ENCODE assay signal across 29 mouse cellular contexts in the genomic region with DNA sequence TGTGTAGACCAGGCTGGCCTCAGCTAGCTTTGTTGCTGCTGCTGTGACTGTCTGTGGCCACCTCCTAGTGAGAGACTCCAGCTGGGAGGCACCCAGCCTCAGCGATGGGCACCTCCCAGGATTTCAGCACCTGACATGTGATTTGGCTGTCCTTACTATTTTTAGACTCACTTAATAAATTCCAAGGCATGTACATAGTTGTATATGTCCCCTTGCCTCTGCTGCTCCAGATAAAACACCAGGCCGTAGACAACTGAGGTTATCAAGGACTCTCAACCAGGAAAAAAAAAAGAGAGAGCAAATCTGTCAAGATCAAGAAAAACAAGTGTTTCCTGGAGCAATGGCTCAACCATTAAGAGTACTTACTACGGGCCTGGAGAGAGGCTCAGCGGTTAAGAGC. TPM values are rescaled to one million over a fixed set of nuclear protein-coding genes. Genes with fewer than 3 reads are reported as not detected.
A peak's percentile ranks its signal among the peaks of the same experiment; 100 is the strongest.
DNase-seq lines count a peak whose midpoint lies in the region; ATAC-seq and TF ChIP-seq lines count a peak whose summit lies in the region.
"Had no signal": no experiment of that assay in that cellular context is flagged by ENCODE, and none has a peak within 500 bp of the region (broad histone marks: within the 10 kb centered on the region; RNA-seq: fewer than 3 reads in every experiment).

No protein-coding gene starts in this region.

- H3K27me3 ChIP-seq in heart, embryonic 11.5 days (ENCODE audit: control insufficient read depth, insufficient read depth, low read length) = no peaks in the 10 kb centered on the region
- no peaks in the 10 kb centered on the region for H3K27me3 ChIP-seq in lung, embryonic 15.5 days
- no peaks in the 10 kb centered on the region for H3K27me3 ChIP-seq in heart, postnatal 0 days (ENCODE audit: control insufficient read depth, insufficient read depth, low read length)
- H3K27me3 ChIP-seq in forebrain, embryonic 12.5 days = no peaks in the 10 kb centered on the region
- H3K27me3 ChIP-seq: hindbrain, embryonic 12.5 days; limb, embryonic 13.5 days; liver, embryonic 12.5 days had no signal

- 0 out of 2 replicates have a peak, but pooled peaks have one; percentile 26 for TF ChIP-seq EP300 in heart, postnatal 0 days (IDR thresholded peaks at IDR 0.05; ENCODE audit: low read depth)

- no peak overlapping the region for H3K4me2 ChIP-seq in heart, embryonic 11.5 days
- no peak overlapping the region for H3K4me2 ChIP-seq in lung, embryonic 15.5 days
- H3K4me2 ChIP-seq in heart, postnatal 0 days (ENCODE audit: low read depth, low read length) = no peak overlapping the region
- H3K4me2 ChIP-seq in forebrain, embryonic 12.5 days = no peak overlapping the region
- H3K4me2 ChIP-seq: hindbrain, embryonic 12.5 days; limb, embryonic 13.5 days; liver, embryonic 12.5 days; lung, embryonic 14.5 days had no signal

- no peak for TF ChIP-seq CTCF in heart, postnatal 0 days (IDR thresholded peaks at IDR 0.05; ENCODE audit: low read depth)

- WGBS in heart, embryonic 11.5 days (ENCODE audit: insufficient replicate concordance) = 21% methylated on average over 4 of the region's 4 CpGs
- 36% methylated on average over 4 of the region's 4 CpGs for WGBS in lung, embryonic 15.5 days
- WGBS in heart, postnatal 0 days = 15% methylated on average over 4 of the region's 4 CpGs
- 81% methylated on average over 4 of the region's 4 CpGs for WGBS in forebrain, embryonic 12.5 days

- no peak for DNase-seq in heart, adult 11 months
- DNase-seq in lung, postnatal 10 days = no peak
- peak; percentile 65 for DNase-seq in heart, postnatal 0 days (ENCODE audit: low spot score)
- DNase-seq: adrenal gland, adult 2 months; cerebellum, adult 11 months; cerebellum, adult 9-11 months; forebrain, postnatal 0 days; kidney, adult 2 months; layer of hippocampus, adult 9-11 months; lung, embryonic 14.5 days; midbrain, embryonic 14.5 days had no signal

- no peaks in the 10 kb centered on the region for H3K9me3 ChIP-seq in heart, embryonic 11.5 days (replicated peaks; ENCODE audit: control insufficient read depth, low read length)
- no peaks in the 10 kb centered on the region for H3K9me3 ChIP-seq in lung, embryonic 15.5 days
- H3K9me3 ChIP-seq in heart, postnatal 0 days (replicated peaks; ENCODE audit: control insufficient read depth, low read length) = no peaks in the 10 kb centered on the region
- H3K9me3 ChIP-seq in forebrain, embryonic 12.5 days = no peaks in the 10 kb centered on the region
- H3K9me3 ChIP-seq: embryonic facial prominence, embryonic 10.5 days; hindbrain, embryonic 12.5 days; limb, embryonic 13.5 days; liver, embryonic 12.5 days had no signal

- no peaks in the 10 kb centered on the region; the same call in 1 of the 2 replicates for H3K36me3 ChIP-seq in heart, embryonic 11.5 days (ENCODE audit: control insufficient read depth, insufficient read depth, low read length)
- H3K36me3 ChIP-seq in lung, embryonic 15.5 days = 0 out of 2 replicates have a peak, but pooled peaks cover 4% of the 10 kb centered on the region
- H3K36me3 ChIP-seq in heart, postnatal 0 days (replicated peaks; ENCODE audit: control insufficient read depth, insufficient read depth, low read length) = 0 out of 2 replicates have a peak, but pooled peaks cover 3% of the 10 kb centered on the region
- H3K36me3 ChIP-seq in forebrain, embryonic 12.5 days (replicated peaks) = peaks cover 6% of the 10 kb centered on the region

- H3K9ac ChIP-seq in heart, embryonic 11.5 days (ENCODE audit: low read depth, low read length) = no peak overlapping the region
- no peak overlapping the region for H3K9ac ChIP-seq in lung, embryonic 15.5 days
- H3K9ac ChIP-seq in heart, postnatal 0 days (replicated peaks; ENCODE audit: low read depth, low read length) = no peak overlapping the region
- no peak overlapping the region for H3K9ac ChIP-seq in forebrain, embryonic 12.5 days
- H3K9ac ChIP-seq: forebrain, postnatal 0 days; hindbrain, embryonic 12.5 days; limb, embryonic 13.5 days; liver, embryonic 12.5 days; lung, embryonic 14.5 days had no signal

- no peak; the same call in 1 of the 2 replicates for ATAC-seq in heart, embryonic 11.5 days (replicated peaks; ENCODE audit: insufficient number of reproducible peaks, low FRiP score, low TSS enrichment)
- ATAC-seq in lung, embryonic 15.5 days (ENCODE audit: borderline replicate concordance, extremely low read depth, low FRiP score, low TSS enrichment) = peak; percentile 27; the same call in 1 of the 2 replicates
- peak; percentile 52 for ATAC-seq in heart, postnatal 0 days (ENCODE audit: insufficient read depth, low read depth)
- 0 out of 2 replicates have a peak, but pooled peaks have one; percentile 17 for ATAC-seq in megakaryocyte progenitor cell, adult 5-6 weeks (replicated peaks; ENCODE audit: poor library complexity)
- ATAC-seq in forebrain, embryonic 12.5 days (ENCODE audit: low FRiP score) = no peak
- ATAC-seq: forebrain, postnatal 0 days; liver, embryonic 12.5 days had no signal

- no peak overlapping the region for H3K4me3 ChIP-seq in heart, embryonic 11.5 days (ENCODE audit: low read depth, low read length)
- H3K4me3 ChIP-seq in lung, embryonic 15.5 days = no peak overlapping the region
- no peak overlapping the region for H3K4me3 ChIP-seq in heart, postnatal 0 days (ENCODE audit: low read depth, low read length)
- H3K4me3 ChIP-seq in forebrain, embryonic 12.5 days (replicated peaks) = no peak overlapping the region
- H3K4me3 ChIP-seq: embryonic facial prominence, embryonic 10.5 days; hindbrain, embryonic 12.5 days; limb, embryonic 13.5 days; liver, embryonic 12.5 days had no signal

- H3K27ac ChIP-seq in heart, embryonic 11.5 days (ENCODE audit: low read depth, low read length) = peak overlapping the region; percentile 50; the same call in 1 of the 2 replicates
- H3K27ac ChIP-seq in lung, embryonic 15.5 days = no peak overlapping the region
- H3K27ac ChIP-seq in heart, postnatal 0 days (ENCODE audit: low read depth) = peak overlapping the region; percentile 60
- H3K27ac ChIP-seq in forebrain, embryonic 12.5 days = no peak overlapping the region
- H3K27ac ChIP-seq: embryonic facial prominence, embryonic 10.5 days; hindbrain, embryonic 12.5 days; kidney, postnatal 0 days; limb, embryonic 13.5 days; liver, embryonic 12.5 days had no signal

- peaks cover 13% of the 10 kb centered on the region for H3K4me1 ChIP-seq in heart, embryonic 11.5 days (ENCODE audit: control insufficient read depth, insufficient read depth, low read length)
- 0 out of 2 replicates have a peak, but pooled peaks cover 3% of the 10 kb centered on the region for H3K4me1 ChIP-seq in lung, embryonic 15.5 days
- peaks cover 12% of the 10 kb centered on the region for H3K4me1 ChIP-seq in heart, postnatal 0 days (ENCODE audit: control insufficient read depth, insufficient read depth)
- no peaks in the 10 kb centered on the region for H3K4me1 ChIP-seq in forebrain, embryonic 12.5 days
- H3K4me1 ChIP-seq: hindbrain, embryonic 12.5 days; limb, embryonic 13.5 days had no signal

RNA-seq across cellular contexts. Expression of a gene that starts 17.0 kb away (rescaled TPM):
- polyA plus RNA-seq in heart, embryonic 11.5 days (2014; fragmentation: Nextera tagmentation; extraction: Ambion mirVana) = 39.8 and 45.1 TPM in 2 replicates
- polyA plus RNA-seq in lung, embryonic 15.5 days (2015; fragmentation: Nextera tagmentation; extraction: Ambion mirVana) = 16.7 and 20.4 TPM in 2 replicates
- total RNA-seq in heart, postnatal 0 days (2014; rRNA removed; ENCODE audit: low replicate concordance) = 70.8 and 75.8 TPM in 2 replicates
- 30.0 and 30.8 TPM in 2 replicates for polyA plus RNA-seq in heart, postnatal 0 days (2015; fragmentation: Nextera tagmentation; extraction: Ambion mirVana)
- 82.5 and 95.7 TPM in 2 replicates for total RNA-seq in megakaryocyte progenitor cell, adult 5-6 weeks (2015)
- 49.6 and 52.8 TPM in 2 replicates for total RNA-seq in megakaryocyte progenitor cell, adult 5-6 weeks (2017)
- 17.7 and 20.3 TPM in 2 replicates for polyA plus RNA-seq in forebrain, embryonic 12.5 days (2016; fragmentation: Nextera tagmentation; extraction: Ambion mirVana)

RNA-seq across cellular contexts. Expression of a gene that starts 43.4 kb away (rescaled TPM):
- polyA plus RNA-seq in heart, embryonic 11.5 days (2014; fragmentation: Nextera tagmentation; extraction: Ambion mirVana) = 18.5 and 21.9 TPM in 2 replicates
- polyA plus RNA-seq in lung, embryonic 15.5 days (2015; fragmentation: Nextera tagmentation; extraction: Ambion mirVana) = 25.2 and 26.6 TPM in 2 replicates
- total RNA-seq in heart, postnatal 0 days (2014; rRNA removed; ENCODE audit: low replicate concordance) = 35.3 and 68.3 TPM in 2 replicates
- polyA plus RNA-seq in heart, postnatal 0 days (2015; fragmentation: Nextera tagmentation; extraction: Ambion mirVana) = 5.4 and 6.8 TPM in 2 replicates
- total RNA-seq in megakaryocyte progenitor cell, adult 5-6 weeks (2015) = 14.1 and 14.2 TPM in 2 replicates
- total RNA-seq in megakaryocyte progenitor cell, adult 5-6 weeks (2017) = 21.4 and 22.0 TPM in 2 replicates
- 24.9 and 27.3 TPM in 2 replicates for polyA plus RNA-seq in forebrain, embryonic 12.5 days (2016; fragmentation: Nextera tagmentation; extraction: Ambion mirVana)

RNA-seq across cellular contexts. Expression of a gene that starts 47.1 kb away (rescaled TPM):
- not detected in 2 replicates for polyA plus RNA-seq in heart, embryonic 11.5 days (2014; fragmentation: Nextera tagmentation; extraction: Ambion mirVana)
- polyA plus RNA-seq in lung, embryonic 15.5 days (2015; fragmentation: Nextera tagmentation; extraction: Ambion mirVana) = not detected in 2 replicates
- total RNA-seq in heart, postnatal 0 days (2014; rRNA removed; ENCODE audit: low replicate concordance) = not detected in 2 replicates
- not detected in 2 replicates for polyA plus RNA-seq in heart, postnatal 0 days (2015; fragmentation: Nextera tagmentation; extraction: Ambion mirVana)
- total RNA-seq in megakaryocyte progenitor cell, adult 5-6 weeks (2015) = not detected in 2 replicates
- total RNA-seq in megakaryocyte progenitor cell, adult 5-6 weeks (2017) = not detected in 2 replicates
- 0.08 and 0.14 TPM in 2 replicates for polyA plus RNA-seq in forebrain, embryonic 12.5 days (2016; fragmentation: Nextera tagmentation; extraction: Ambion mirVana)
- total RNA-seq: adrenal gland, adult 2 months; adrenal gland, postnatal 4 days; common myeloid progenitor, adult 5-6 weeks; ES-E14; gastrocnemius, adult 18-20 months; left cerebral cortex, adult 18-20 months; left cerebral cortex, postnatal 25 days; megakaryocyte-erythroid progenitor cell, adult 5-6 weeks had no signal
- polyA plus RNA-seq: adrenal gland, adult 2 months; forebrain, postnatal 0 days; kidney, adult 2 months; kidney, postnatal 0 days; large intestine, adult 2 months; limb, embryonic 13.5 days; liver, embryonic 12.5 days; lung, embryonic 14.5 days; midbrain, embryonic 14.5 days; neural tube, embryonic 11.5 days had no signal

Comparison
In these comparisons a context has a peak if more than half of its experiments do, and no peak if none do; other contexts are left out.
1. ATAC-seq: peak in lung, embryonic 15.5 days (single experiment), heart, postnatal 0 days (single experiment) and megakaryocyte progenitor cell, adult 5-6 weeks (single experiment); none in heart, embryonic 11.5 days (single experiment) and forebrain, embryonic 12.5 days (single experiment).
2. H3K27ac ChIP-seq: peak in heart, embryonic 11.5 days (single experiment) and heart, postnatal 0 days (single experiment); none in lung, embryonic 15.5 days (single experiment) and forebrain, embryonic 12.5 days (single experiment).